Mouse (Mus musculus): ENCODE measurements around the gene Rps21.

DNA sequence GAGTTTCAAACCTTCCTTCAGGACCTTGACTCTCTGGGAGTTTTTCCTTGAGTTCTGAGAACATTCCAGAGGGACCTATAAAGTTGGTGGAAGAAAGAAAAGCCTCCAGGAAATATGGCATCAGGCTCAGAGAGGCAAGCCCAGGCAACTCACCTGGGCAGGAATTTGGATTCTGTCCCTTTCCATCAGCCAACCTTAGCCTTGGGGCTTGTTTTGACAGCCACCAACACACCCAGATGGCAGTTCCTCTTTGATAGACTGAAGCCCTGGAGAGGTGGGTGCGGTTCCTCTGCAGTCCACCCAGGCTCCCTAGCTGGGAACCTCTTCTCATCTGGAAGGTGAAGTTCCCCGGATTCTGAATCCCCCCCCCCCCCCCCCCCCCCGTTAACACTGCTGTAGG lies 20.7 kb upstream of the Rps21 start:
- TF ChIP-seq TAL1 (IDR thresholded peaks at IDR 0.05; ENCODE audit: low read length) (no peak), GATA1 (IDR thresholded peaks at IDR 0.05; ENCODE audit: low read length) (no peak)
